Comparison of ENCODE assay signal across 8 mouse cellular contexts in the genomic region with DNA sequence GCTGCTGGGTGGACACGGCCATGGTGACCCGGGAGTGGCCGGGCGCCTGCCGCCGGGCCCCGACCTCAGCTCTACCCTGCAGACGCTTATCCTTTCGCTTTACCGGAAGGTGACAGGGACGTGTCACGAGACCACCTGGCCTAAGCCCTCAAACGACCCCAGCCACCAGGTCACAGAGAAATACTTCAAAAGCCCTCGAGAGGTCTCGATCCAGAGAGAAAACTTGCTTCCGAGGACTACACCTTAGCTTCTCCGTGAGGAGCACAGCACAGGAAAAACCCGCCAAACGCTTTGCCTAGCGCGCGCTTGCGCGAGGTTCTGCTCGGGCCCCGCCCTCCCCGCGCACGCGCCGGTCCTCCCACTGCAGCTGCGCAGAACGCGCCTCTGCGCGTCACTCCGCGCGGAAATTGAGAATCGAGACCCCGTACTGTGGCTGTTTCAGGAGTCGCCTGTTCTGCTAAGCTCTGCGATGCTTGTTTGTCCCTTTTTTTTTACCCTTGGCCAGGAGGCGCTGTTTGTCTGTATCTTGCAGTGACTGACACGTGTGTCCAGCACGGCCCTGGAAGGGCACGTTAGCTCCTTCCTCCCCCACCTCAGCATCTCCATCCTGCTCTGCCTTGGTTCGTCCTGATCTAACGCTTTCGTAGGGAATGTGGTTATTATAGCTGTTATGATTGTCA. TPM values are rescaled to one million over a fixed set of nuclear protein-coding genes. Genes with fewer than 3 reads are reported as not detected.
A peak's percentile ranks its signal among the peaks of the same experiment; 100 is the strongest.
DNase-seq lines count a peak whose midpoint lies in the region; ATAC-seq and TF ChIP-seq lines count a peak whose summit lies in the region.

A gene (minus strand): TSS at position 320 of the 680 bp plus-strand sequence.

- WGBS in heart, embryonic 13.5 days: under 1% methylated on average over 50 of the region's 50 CpGs
- under 1% methylated on average over 50 of the region's 50 CpGs for WGBS in liver, embryonic 12.5 days (ENCODE audit: insufficient replicate concordance)
- 0% methylated on average over 50 of the region's 50 CpGs for WGBS in stomach, embryonic 15.5 days

- peak within 1 kb of the TSS; percentile 86 for H3K4me2 ChIP-seq in heart, embryonic 13.5 days
- H3K4me2 ChIP-seq in liver, embryonic 12.5 days: peak within 1 kb of the TSS; percentile 92
- peak within 1 kb of the TSS; percentile 72 for H3K4me2 ChIP-seq in stomach, embryonic 15.5 days

- peak within 1 kb of the TSS; percentile 82 for H3K4me3 ChIP-seq in C2C12 (ENCODE audit: insufficient read depth, poor library complexity, severe bottlenecking)
- H3K4me3 ChIP-seq in erythroblast, embryonic 14.5 days (replicated peaks): peak within 1 kb of the TSS; percentile 86
- H3K4me3 ChIP-seq in heart, embryonic 13.5 days: peak within 1 kb of the TSS; percentile 75
- H3K4me3 ChIP-seq in liver, embryonic 12.5 days: peak within 1 kb of the TSS; percentile 81
- H3K4me3 ChIP-seq in stomach, embryonic 15.5 days (replicated peaks): peak within 1 kb of the TSS; percentile 67

- H3ac ChIP-seq in C2C12 (ENCODE audit: control insufficient read depth, insufficient read length, low read depth): peak within 1 kb of the TSS; percentile 85

- no peak for TF ChIP-seq CTCF in C2C12 (IDR thresholded peaks at IDR 0.05; ENCODE audit: control insufficient read depth, insufficient read depth, insufficient read length)
- TF ChIP-seq CTCF in brain, embryonic 14.5 days (IDR thresholded peaks at IDR 0.05; ENCODE audit: borderline replicate concordance, extremely low read depth, insufficient read depth, insufficient read length): no peak

- H3K9ac ChIP-seq in heart, embryonic 13.5 days: peak within 1 kb of the TSS; percentile 89
- peak within 1 kb of the TSS; percentile 86 for H3K9ac ChIP-seq in liver, embryonic 12.5 days
- peak within 1 kb of the TSS; percentile 51 for H3K9ac ChIP-seq in stomach, embryonic 15.5 days

- H3K4me1 ChIP-seq in erythroblast, embryonic 14.5 days (ENCODE audit: control insufficient read depth): peaks cover 77% of the 10 kb centered on the region
- H3K4me1 ChIP-seq in heart, embryonic 13.5 days: peaks cover 35% of the 10 kb centered on the region
- H3K4me1 ChIP-seq in liver, embryonic 12.5 days: peaks cover 70% of the 10 kb centered on the region
- H3K4me1 ChIP-seq in stomach, embryonic 15.5 days: peaks cover 22% of the 10 kb centered on the region

- H3K9me3 ChIP-seq in erythroblast, embryonic 14.5 days (ENCODE audit: control insufficient read depth, low read length): no peaks in the 10 kb centered on the region
- no peaks in the 10 kb centered on the region for H3K9me3 ChIP-seq in heart, embryonic 13.5 days
- H3K9me3 ChIP-seq in liver, embryonic 12.5 days (replicated peaks): no peaks in the 10 kb centered on the region
- H3K9me3 ChIP-seq in stomach, embryonic 15.5 days: no peaks in the 10 kb centered on the region

- peaks cover 38% of the 10 kb centered on the region for H3K79me2 ChIP-seq in C2C12 (ENCODE audit: control insufficient read depth, insufficient read depth)

- H3K27ac ChIP-seq in heart, embryonic 13.5 days (replicated peaks): peak within 1 kb of the TSS; percentile 66
- H3K27ac ChIP-seq in liver, embryonic 12.5 days: peak within 1 kb of the TSS; percentile 88
- peak within 1 kb of the TSS; percentile 69 for H3K27ac ChIP-seq in stomach, embryonic 15.5 days

- H3K36me3 ChIP-seq in C2C12 (ENCODE audit: control insufficient read depth, insufficient read depth): peaks cover 23% of the 10 kb centered on the region
- peaks cover 40% of the 10 kb centered on the region for H3K36me3 ChIP-seq in erythroblast, embryonic 14.5 days (ENCODE audit: control insufficient read depth)
- peaks cover 26% of the 10 kb centered on the region for H3K36me3 ChIP-seq in heart, embryonic 13.5 days
- peaks cover 29% of the 10 kb centered on the region for H3K36me3 ChIP-seq in liver, embryonic 12.5 days
- peaks cover 5% of the 10 kb centered on the region for H3K36me3 ChIP-seq in stomach, embryonic 15.5 days

- peak; percentile 72 for ATAC-seq in heart, embryonic 13.5 days (ENCODE audit: extremely low read depth, insufficient number of reproducible peaks, low FRiP score, low TSS enrichment)
- peak; percentile 67 for ATAC-seq in liver, embryonic 12.5 days
- ATAC-seq in stomach, embryonic 15.5 days (ENCODE audit: insufficient read depth, low FRiP score, low read depth): peak; percentile 84

- H3K79me3 ChIP-seq in C2C12 (ENCODE audit: low read depth): peaks cover 24% of the 10 kb centered on the region

- DNase-seq in brain, embryonic 14.5 days (ENCODE audit: low read depth): peak; percentile 96
- DNase-seq in kidney, postnatal 10 days: peak; percentile 94
- peak; percentile 87 to 90 for DNase-seq in natural killer cell, adult 2 months (ENCODE audit: low spot score in 2 of 2)

- TF ChIP-seq POLR2A in brain, embryonic 14.5 days (IDR thresholded peaks at IDR 0.05; ENCODE audit: borderline replicate concordance, extremely low read depth, insufficient read depth, insufficient read length, poor library complexity, severe bottlenecking): peak; percentile 50; the same call in 1 of the 2 replicates

- H3K27me3 ChIP-seq in C2C12 (ENCODE audit: control insufficient read depth, insufficient read depth, insufficient read length): no peaks in the 10 kb centered on the region
- H3K27me3 ChIP-seq in erythroblast, embryonic 14.5 days (ENCODE audit: control insufficient read depth): no peaks in the 10 kb centered on the region
- no peaks in the 10 kb centered on the region for H3K27me3 ChIP-seq in heart, embryonic 13.5 days (replicated peaks)
- H3K27me3 ChIP-seq in liver, embryonic 12.5 days (replicated peaks): no peaks in the 10 kb centered on the region
- no peaks in the 10 kb centered on the region for H3K27me3 ChIP-seq in stomach, embryonic 15.5 days (replicated peaks)

TF ChIP-seq in C2C12, 6 proteins besides CTCF, POLR2A, EP300 and RAD21:
- no peak for TF ChIP-seq MYOD1 (IDR thresholded peaks at IDR 0.05; ENCODE audit: control insufficient read depth, insufficient read length, low read depth)
- peak; percentile 85 for TF ChIP-seq MAX (IDR thresholded peaks at IDR 0.05)

RNA-seq across cellular contexts. Expression of the gene that starts here (rescaled TPM):
- polyA plus RNA-seq in C2C12 (2012; fragmentation: generic; extraction: Trizol): 45.1 TPM
- polyA plus RNA-seq in brain, embryonic 14.5 days (2012; rRNA removed): 33.8 and 56.9 TPM in 2 replicates
- polyA plus RNA-seq in erythroblast, embryonic 14.5 days (2012): 6.6 and 6.8 TPM in 2 replicates
- polyA plus RNA-seq in heart, embryonic 13.5 days (2015; fragmentation: Nextera tagmentation; extraction: Ambion mirVana): 47.2 and 49.5 TPM in 2 replicates
- 79.7 and 83.2 TPM in 2 replicates for polyA plus RNA-seq in liver, embryonic 12.5 days (2016; fragmentation: Nextera tagmentation; extraction: Ambion mirVana)
- polyA plus RNA-seq in stomach, embryonic 15.5 days (2015; fragmentation: Nextera tagmentation; extraction: Ambion mirVana): 60.9 and 64.2 TPM in 2 replicates

Comparison
In these comparisons a context has a peak if more than half of its experiments do, and no peak if none do; other contexts are left out.
1. Peak in every context shown above with its lines: DNase-seq, ATAC-seq, H3K4me3 ChIP-seq and H3K27ac ChIP-seq.